Mouse (Mus musculus) heart, adult 2 months (tissue): ENCODE data around the gene Mrpl18.

Experiments
- CTCF ChIP-seq: fragments of 200-600 bp; IDR thresholded peaks from 2 replicates; pipeline ENCODE4 v1.8.1; 2022; ENCODE audit warnings: antibody characterized with exemption, mild to moderate bottlenecking, moderate library complexity
- POLR2A ChIP-seq: fragments of 200-500 bp; IDR thresholded peaks from 2 replicates; pipeline ENCODE4 v1.6.1; 2011; ENCODE audit warnings: mild to moderate bottlenecking, low read depth, low read length, control low read depth; ENCODE audit not compliant: insufficient read depth

GRCm38 (mm10) chr17:12903372-12904333 is 12.5 kb downstream of the Mrpl18 start:
- TF ChIP-seq CTCF (no peak), POLR2A (no peak)
